Mouse (Mus musculus) brown adipose tissue, adult 24 weeks (tissue): ENCODE measurements around the gene Cobll1. TPM values are rescaled to one million over a fixed set of nuclear protein-coding genes. Genes with fewer than 3 reads are reported as not detected.
A peak's percentile ranks its signal among the peaks of the same experiment; 100 is the strongest.

Experiments
- H3K27ac ChIP-seq: fragments of 200-500 bp; replicated peaks from 2 replicates; pipeline ENCODE4 v1.5.1; 2012; ENCODE audit warnings: low read depth, mild to moderate bottlenecking, low read length
- H3K4me1 ChIP-seq: fragments of 200-500 bp; 2 replicates; pipeline ENCODE4 v1.6.1; 2012; ENCODE audit warnings: low read length, mixed read lengths; ENCODE audit not compliant: control insufficient read depth, insufficient read depth, insufficient read length
- H3K4me3 ChIP-seq: fragments of 200-500 bp; 2 replicates; pipeline ENCODE4 v1.5.1; 2012; ENCODE audit warnings: low read depth, mild to moderate bottlenecking, low read length, moderate library complexity; ENCODE audit not compliant: insufficient read depth
- polyA plus RNA-seq: library from polyadenylated mRNA; stranded (reverse); fragments of >200 nt; gene quantifications from 2 replicates; pipeline ENCODE4 v1.2.4, GENCODE M21; 2012; ENCODE audit not compliant: missing spikeins, insufficient read depth, insufficient read length

Gene Cobll1
- polyA plus RNA-seq, 1 experiment, result 24.9 TPM

- Histone ChIP-seq H3K27ac (no peak overlapping the region), H3K4me1 (peaks cover 3% of the 10 kb centered on the region), H3K4me3 (no peak overlapping the region)
These were observed 42.2 kb downstream of the Cobll1 start for GRCm38 (mm10) chr2:65196994-65197393.

- Histone ChIP-seq H3K4me1 (peaks cover 3% of the 10 kb centered on the region), H3K4me3 (no peak overlapping the region), H3K27ac (no peak overlapping the region)
These were observed 43.8 kb downstream of the Cobll1 start for GRCm38 (mm10) chr2:65195233-65196010.

- Histone ChIP-seq H3K4me1 (peaks cover 3% of the 10 kb centered on the region), H3K27ac (no peak overlapping the region), H3K4me3 (no peak overlapping the region)
These were observed 46.0 kb downstream of the Cobll1 start for GRCm38 (mm10) chr2:65193091-65193795.

GRCm38 (mm10) chr2:65191398-65191797 is 47.8 kb downstream of the Cobll1 start:
- peaks cover 3% of the 10 kb centered on the region for H3K4me1 ChIP-seq
- H3K4me3 ChIP-seq, result no peak overlapping the region
- no peak overlapping the region for H3K27ac ChIP-seq

- H3K27ac ChIP-seq, result peak overlapping the region; percentile 28
- H3K4me3 ChIP-seq, result no peak overlapping the region
- H3K4me1 ChIP-seq, result peaks cover 6% of the 10 kb centered on the region
These were observed 49.9 kb downstream of the Cobll1 start for GRCm38 (mm10) chr2:65189346-65189745.

- no peak overlapping the region for H3K4me3 ChIP-seq
- H3K27ac ChIP-seq, result no peak overlapping the region
- H3K4me1 ChIP-seq, result peaks cover 6% of the 10 kb centered on the region
These were observed 50.6 kb downstream of the Cobll1 start for GRCm38 (mm10) chr2:65188585-65188984.

GRCm38 (mm10) chr2:65187652-65188051 is 51.6 kb downstream of the Cobll1 start:
- no peak overlapping the region for H3K4me3 ChIP-seq
- H3K4me1 ChIP-seq, result peaks cover 3% of the 10 kb centered on the region; the same call in 1 of the 2 replicates
- no peak overlapping the region for H3K27ac ChIP-seq

- peaks cover 7% of the 10 kb centered on the region; the same call in 1 of the 2 replicates for H3K4me1 ChIP-seq
- no peak overlapping the region for H3K27ac ChIP-seq
- H3K4me3 ChIP-seq, result no peak overlapping the region
These were observed 52.0 kb downstream of the Cobll1 start for GRCm38 (mm10) chr2:65187164-65187563.

- H3K27ac ChIP-seq, result 0 out of 2 replicates have a peak overlapping the region, but pooled peaks have one; percentile 15
These were observed 56.5 kb downstream of the Cobll1 start for GRCm38 (mm10) chr2:65182747-65183146.

GRCm38 (mm10) chr2:65181736-65182135 is 57.5 kb downstream of the Cobll1 start:
- peaks cover 13% of the 10 kb centered on the region; the same call in 1 of the 2 replicates for H3K4me1 ChIP-seq
- no peak overlapping the region for H3K4me3 ChIP-seq
- no peak overlapping the region for H3K27ac ChIP-seq

More at GRCm38 (mm10) chr2:65182747-65183146, 56.5 kb downstream of the Cobll1 start:
- Histone ChIP-seq H3K4me3 (no peak overlapping the region), H3K4me1 (peaks cover 13% of the 10 kb centered on the region; the same call in 1 of the 2 replicates)

- H3K4me3 ChIP-seq, result no peak overlapping the region
- H3K4me1 ChIP-seq, result peaks cover 13% of the 10 kb centered on the region; the same call in 1 of the 2 replicates
- H3K27ac ChIP-seq, result no peak overlapping the region
These were observed 58.0 kb downstream of the Cobll1 start for GRCm38 (mm10) chr2:65181066-65181716.

- peaks cover 10% of the 10 kb centered on the region for H3K4me1 ChIP-seq
- no peak overlapping the region for H3K27ac ChIP-seq
- H3K4me3 ChIP-seq, result no peak overlapping the region
These were observed 63.6 kb downstream of the Cobll1 start for GRCm38 (mm10) chr2:65175645-65176044.

- Histone ChIP-seq H3K4me1 (peaks cover 9% of the 10 kb centered on the region), H3K4me3 (no peak overlapping the region), H3K27ac (no peak overlapping the region)
These were observed 67.1 kb downstream of the Cobll1 start for GRCm38 (mm10) chr2:65172071-65172470.

- Histone ChIP-seq H3K4me3 (no peak overlapping the region), H3K27ac (no peak overlapping the region), H3K4me1 (peaks cover 9% of the 10 kb centered on the region)
These were observed 67.7 kb downstream of the Cobll1 start for GRCm38 (mm10) chr2:65171516-65171915.
